Mouse (Mus musculus): ENCODE measurements at regions not wholly inside any gene's neighbourhood (a gene's known extent, or its start where the extent isn't known, plus 50 kb on each side); places are given as distances from the start of the nearest gene placed in this dataset.

GRCm38 (mm10) chr2:168338382-168338781 lies 56.8 kb upstream of the Kcng1 start:
- TF ChIP-seq POLR2A (IDR thresholded peaks at IDR 0.05; ENCODE audit: borderline replicate concordance, extremely low read depth, low read depth, low read length) (no peak), CTCF (IDR thresholded peaks at IDR 0.05; ENCODE audit: insufficient read depth, low read length) (no peak)

Measured in lung, adult 2 months (tissue).